Mouse (Mus musculus): Measurements from ENCODE around the gene Prr18. TPM values are rescaled to one million over a fixed set of nuclear protein-coding genes. Genes with fewer than 3 reads are reported as not detected.
A peak's percentile ranks its signal among the peaks of the same experiment; 100 is the strongest.

The Prr18 gene
- total RNA-seq, 2 experiments from 2014 or later: 0.30 to 0.83 TPM

- peak; percentile 31 to 39 for DNase-seq
Measured at GRCm38 (mm10) chr17:8340407-8341359, 3.4 kb downstream of the Prr18 start.

- DNase-seq: no peak
Measured at GRCm38 (mm10) chr17:8341360-8341963, 4.2 kb downstream of the Prr18 start.

- DNase-seq: no peak
Measured at GRCm38 (mm10) chr17:8342706-8343105, 5.4 kb downstream of the Prr18 start.

- DNase-seq: peak in 1 of 2 experiments; percentile 20
Measured at GRCm38 (mm10) chr17:8343416-8343815, 6.2 kb downstream of the Prr18 start.

GRCm38 (mm10) chr17:8347765-8348285 lies 10.6 kb downstream of the Prr18 start:
- no peak for DNase-seq

- no peak for DNase-seq
Measured at GRCm38 (mm10) chr17:8348941-8349340, 11.7 kb downstream of the Prr18 start.

GRCm38 (mm10) chr17:8351088-8351487 lies 13.8 kb downstream of the Prr18 start:
- no peak for DNase-seq

GRCm38 (mm10) chr17:8355692-8356091 lies 18.4 kb downstream of the Prr18 start, which contains the start of gene T2:
TSS of gene T2 (plus strand) at chr17:8355992.
- DNase-seq: no peak

- DNase-seq: no peak
Measured at GRCm38 (mm10) chr17:8357498-8357897, 20.2 kb downstream of the Prr18 start.

GRCm38 (mm10) chr17:8360876-8361275 lies 23.6 kb downstream of the Prr18 start:
- DNase-seq: no peak

GRCm38 (mm10) chr17:8361281-8362103 lies 24.2 kb downstream of the Prr18 start:
- no peak for DNase-seq

- no peak for DNase-seq
Measured at GRCm38 (mm10) chr17:8367514-8368480, 30.5 kb downstream of the Prr18 start.

GRCm38 (mm10) chr17:8368570-8368969 lies 31.3 kb downstream of the Prr18 start:
- DNase-seq: no peak

- no peak for DNase-seq
Measured at GRCm38 (mm10) chr17:8369171-8369570, 31.9 kb downstream of the Prr18 start.

- DNase-seq: no peak
Measured at GRCm38 (mm10) chr17:8370634-8371229, 33.5 kb downstream of the Prr18 start.

- DNase-seq: peak; percentile 39 to 65
Measured at GRCm38 (mm10) chr17:8371834-8372233, 34.6 kb downstream of the Prr18 start.

- peak; percentile 75 to 84 for DNase-seq
Measured at GRCm38 (mm10) chr17:8372286-8373046, 35.2 kb downstream of the Prr18 start.

GRCm38 (mm10) chr17:8377298-8377697 lies 40.0 kb downstream of the Prr18 start:
- DNase-seq: no peak

- DNase-seq: no peak
Measured at GRCm38 (mm10) chr17:8385441-8385840, 48.2 kb downstream of the Prr18 start.

- peak in 1 of 2 experiments; percentile 34 for DNase-seq
Measured at GRCm38 (mm10) chr17:8388463-8388862, 51.2 kb downstream of the Prr18 start.

Data from adrenal gland, postnatal 36 days (tissue).